Mouse (Mus musculus): ENCODE measurements around the gene Ugt8a. TPM values are rescaled to one million over a fixed set of nuclear protein-coding genes. Genes with fewer than 3 reads are reported as not detected.

Gene Ugt8a
- polyA plus RNA-seq, 1 experiment from 2014 or later = 0.30 TPM

GRCm38 (mm10) chr3:125861601-125862000, 76.8 kb downstream of the Ugt8a start:
- no peaks in the 10 kb centered on the region for H3K36me3 ChIP-seq
- no peak overlapping the region for H3K27ac ChIP-seq
- no peaks in the 10 kb centered on the region for H3K4me1 ChIP-seq (replicated peaks)
- ATAC-seq (replicated peaks; ENCODE audit: insufficient number of reproducible peaks, insufficient read depth, low FRiP score, low read depth) = no peak
- no peak overlapping the region for H3K4me3 ChIP-seq
- H3K4me2 ChIP-seq = no peak overlapping the region
- no peaks in the 10 kb centered on the region for H3K9me3 ChIP-seq (replicated peaks)
- H3K27me3 ChIP-seq = no peaks in the 10 kb centered on the region
- 63% methylated on average over 3 of the region's 3 CpGs for WGBS
- no peak overlapping the region for H3K9ac ChIP-seq

GRCm38 (mm10) chr3:125849163-125849872, 89.1 kb downstream of the Ugt8a start:
- no peak overlapping the region for H3K9ac ChIP-seq
- H3K4me1 ChIP-seq (replicated peaks) = no peaks in the 10 kb centered on the region
- H3K4me3 ChIP-seq = no peak overlapping the region
- H3K27me3 ChIP-seq = no peaks in the 10 kb centered on the region
- no peaks in the 10 kb centered on the region for H3K36me3 ChIP-seq
- H3K27ac ChIP-seq = no peak overlapping the region
- 26% methylated on average over 6 of the region's 6 CpGs for WGBS
- H3K4me2 ChIP-seq = no peak overlapping the region
- no peak for ATAC-seq (replicated peaks; ENCODE audit: insufficient number of reproducible peaks, insufficient read depth, low FRiP score, low read depth)
- H3K9me3 ChIP-seq (replicated peaks) = no peaks in the 10 kb centered on the region

DNA sequence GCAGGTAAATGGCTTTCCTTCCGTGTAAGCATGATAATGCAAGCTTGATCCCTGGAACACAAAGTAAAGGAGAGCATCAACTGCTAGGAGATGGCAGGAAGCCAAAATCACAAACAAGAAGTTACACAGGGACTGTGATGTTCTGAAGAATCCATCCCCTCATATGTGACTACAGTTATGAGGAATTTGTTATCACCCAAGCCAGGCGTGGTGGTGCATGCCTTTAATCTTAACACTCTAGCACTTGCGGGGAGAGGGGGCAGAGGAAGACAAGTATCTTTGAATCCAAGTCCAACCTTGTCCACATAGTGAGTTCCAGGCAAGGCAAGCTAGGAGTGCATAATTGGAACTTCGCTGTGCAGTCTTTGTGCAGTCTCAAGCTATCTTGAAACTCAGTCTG, 110.4 kb downstream of the Ugt8a start:
- WGBS = 46% methylated on average over 4 of the region's 4 CpGs

GRCm38 (mm10) chr3:125827256-125827655, 111.2 kb downstream of the Ugt8a start:
- no peaks in the 10 kb centered on the region for H3K36me3 ChIP-seq
- H3K4me2 ChIP-seq = no peak overlapping the region
- no peak for ATAC-seq (replicated peaks; ENCODE audit: insufficient number of reproducible peaks, insufficient read depth, low FRiP score, low read depth)
- H3K27ac ChIP-seq = no peak overlapping the region
- no peaks in the 10 kb centered on the region for H3K9me3 ChIP-seq (replicated peaks)
- 59% methylated on average over 4 of the region's 4 CpGs for WGBS
- H3K4me3 ChIP-seq = no peak overlapping the region
- H3K4me1 ChIP-seq (replicated peaks) = no peaks in the 10 kb centered on the region
- no peak overlapping the region for H3K9ac ChIP-seq
- H3K27me3 ChIP-seq = no peaks in the 10 kb centered on the region

More for the DNA sequence above, 110.4 kb downstream of the Ugt8a start:
- H3K4me2 ChIP-seq = no peak overlapping the region
- no peak for ATAC-seq (replicated peaks; ENCODE audit: insufficient number of reproducible peaks, insufficient read depth, low FRiP score, low read depth)
- H3K27ac ChIP-seq = no peak overlapping the region
- H3K36me3 ChIP-seq = no peaks in the 10 kb centered on the region
- no peaks in the 10 kb centered on the region for H3K27me3 ChIP-seq
- H3K4me1 ChIP-seq (replicated peaks) = no peaks in the 10 kb centered on the region
- H3K4me3 ChIP-seq = no peak overlapping the region
- no peaks in the 10 kb centered on the region for H3K9me3 ChIP-seq (replicated peaks)
- H3K9ac ChIP-seq = no peak overlapping the region

GRCm38 (mm10) chr3:125819741-125820140, 118.7 kb downstream of the Ugt8a start:
- Histone ChIP-seq H3K4me1 (replicated peaks) (no peaks in the 10 kb centered on the region), H3K9ac (no peak overlapping the region), H3K36me3 (no peaks in the 10 kb centered on the region), H3K27ac (no peak overlapping the region), H3K4me3 (no peak overlapping the region), H3K9me3 (replicated peaks) (no peaks in the 10 kb centered on the region), H3K27me3 (no peaks in the 10 kb centered on the region), H3K4me2 (no peak overlapping the region)
- ATAC-seq (replicated peaks; ENCODE audit: insufficient number of reproducible peaks, insufficient read depth, low FRiP score, low read depth) = no peak
